Mouse (Mus musculus): ENCODE results near the gene Fabp3.

- no peak for TF ChIP-seq CTCF (IDR thresholded peaks at IDR 0.05; ENCODE audit: borderline replicate concordance, control insufficient read depth, extremely low read depth, insufficient read depth, low read length, poor library complexity)
- TF ChIP-seq POLR2A (IDR thresholded peaks at IDR 0.05; ENCODE audit: control insufficient read depth, extremely low read depth, insufficient read depth, low read length, poor library complexity), result no peak
Measured at GRCm38 (mm10) chr4:130307851-130308230, 554 bp upstream of the Fabp3 start.
